Mouse (Mus musculus): ENCODE data around the gene Oas1f.
"Not testable (repeated sequence)": the region's sequence is repeated elsewhere in the genome, so short reads cannot be mapped to it uniquely, and the experiment has no call there.

GRCm38 (mm10) chr5:120893866-120894265 lies 46.7 kb downstream of the Oas1f start:
- not testable (repeated sequence) for TF ChIP-seq ZC3H11A (IDR thresholded peaks at IDR 0.05; ENCODE audit: borderline replicate concordance, low read depth, low read length); ZNF384 (IDR thresholded peaks at IDR 0.05; ENCODE audit: low read depth, low read length)

Data from ES-E14 (cell line).